Mouse (Mus musculus) cerebellum, postnatal 14 days (tissue): Measurements from ENCODE around the gene Sgpp2.

Source experiments
- DNase-seq, 2 experiments: peaks; one replicate each; pipeline ENCODE4 v3.0.0; 2021; ENCODE audit warnings: mixed read lengths in 2 of 2

Sgpp2 gene

DNA sequence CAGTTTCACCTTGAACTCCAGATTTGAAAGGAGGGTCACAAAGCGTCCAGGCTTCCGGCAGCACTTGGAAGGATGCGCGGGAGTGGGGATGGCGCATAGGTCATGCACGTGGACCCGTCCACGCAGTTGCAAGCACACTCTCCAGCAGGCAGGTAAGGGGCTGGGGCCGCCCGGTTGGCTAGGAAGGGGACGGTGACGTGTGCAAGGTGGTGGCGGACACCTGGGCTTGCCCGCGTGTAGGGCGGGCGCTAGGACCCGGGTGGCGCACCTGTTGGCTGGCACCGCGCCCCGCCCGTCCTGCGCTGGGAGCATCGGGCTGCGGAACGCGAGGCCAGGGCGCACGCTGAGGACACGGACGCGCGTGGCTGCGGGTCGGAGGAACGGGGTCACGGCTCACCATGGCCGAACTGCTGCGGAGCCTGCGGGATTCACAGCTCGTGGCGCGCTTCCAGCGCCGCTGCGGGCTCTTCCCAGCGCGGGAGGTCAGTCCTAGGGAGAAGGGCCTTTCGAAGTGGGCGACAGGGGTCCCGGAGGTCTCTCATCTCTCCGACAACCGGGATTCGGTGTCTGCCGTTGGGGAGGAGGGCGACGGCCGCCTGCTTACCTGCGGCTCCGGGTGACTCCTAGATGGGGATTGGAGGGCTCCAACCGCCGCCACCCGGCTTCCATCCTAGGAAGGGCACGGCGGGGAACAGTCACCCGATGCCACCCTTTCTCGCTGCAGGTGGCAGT, at the start of gene Sgpp2:
Gene Sgpp2 (plus strand): TSS at position 325 of the 732 bp plus-strand sequence.
- peak; percentile 94 to 95 for DNase-seq

DNA sequence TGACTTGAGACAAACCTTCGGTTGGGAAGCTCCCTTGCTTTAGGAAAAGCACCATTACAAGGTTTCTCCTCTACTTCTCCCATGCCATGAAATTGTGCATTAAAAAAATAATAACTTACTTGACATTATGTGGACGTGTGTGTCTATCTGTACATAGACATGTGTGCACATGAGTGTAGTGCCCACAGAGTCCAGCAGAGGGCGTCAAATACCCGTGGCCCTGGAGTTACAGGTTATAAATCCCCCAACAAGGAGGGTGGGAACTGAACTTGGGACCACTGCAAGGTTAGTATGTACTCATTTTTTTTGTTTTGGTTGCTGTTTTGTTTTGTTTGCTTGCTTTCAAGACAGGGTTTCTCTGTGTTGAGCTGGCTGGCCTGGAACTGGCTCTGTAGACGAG, 42.6 kb upstream of the Sgpp2 start:
- DNase-seq: peak in 1 of 2 experiments; percentile 15

DNA sequence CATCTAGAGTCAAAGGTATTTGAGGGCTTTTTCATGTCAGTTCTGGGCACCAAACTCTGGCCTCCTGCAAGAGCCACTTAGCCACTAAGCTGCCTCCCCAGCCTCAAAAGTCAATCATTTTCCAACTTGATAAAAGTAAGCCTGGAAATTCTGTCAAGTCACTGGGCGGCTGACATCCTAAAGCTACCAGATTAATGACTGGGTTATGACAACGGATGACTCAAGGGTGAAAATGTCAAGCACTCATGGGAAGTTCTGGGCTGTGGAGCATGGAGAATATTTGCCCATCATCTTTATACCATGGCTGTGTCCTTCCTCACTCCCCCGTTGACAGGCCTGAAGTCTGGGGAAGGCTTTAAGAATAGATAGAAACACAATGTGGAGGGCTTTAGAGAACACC, 37.2 kb upstream of the Sgpp2 start:
- DNase-seq: no peak

DNA sequence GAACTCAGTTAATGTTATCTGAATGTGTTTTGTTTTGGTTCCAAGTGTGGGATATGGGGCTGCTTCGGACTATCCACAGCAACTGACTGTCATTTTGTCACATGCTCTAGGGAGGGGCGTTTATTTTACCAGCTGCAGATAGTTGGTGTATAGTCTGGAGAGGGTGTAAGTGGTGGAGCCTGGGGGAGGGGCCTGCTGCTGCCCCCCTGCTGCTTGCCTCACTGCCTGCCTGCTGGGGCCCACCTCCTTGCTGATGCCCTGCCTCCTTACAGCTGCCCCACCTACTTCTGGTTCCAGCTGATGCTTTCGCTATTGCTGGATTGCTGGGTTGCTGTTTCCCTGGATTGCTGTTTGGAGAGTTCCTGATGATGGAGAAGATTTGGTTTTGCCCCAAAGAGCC, 31.0 kb upstream of the Sgpp2 start:
- DNase-seq: no peak

DNA sequence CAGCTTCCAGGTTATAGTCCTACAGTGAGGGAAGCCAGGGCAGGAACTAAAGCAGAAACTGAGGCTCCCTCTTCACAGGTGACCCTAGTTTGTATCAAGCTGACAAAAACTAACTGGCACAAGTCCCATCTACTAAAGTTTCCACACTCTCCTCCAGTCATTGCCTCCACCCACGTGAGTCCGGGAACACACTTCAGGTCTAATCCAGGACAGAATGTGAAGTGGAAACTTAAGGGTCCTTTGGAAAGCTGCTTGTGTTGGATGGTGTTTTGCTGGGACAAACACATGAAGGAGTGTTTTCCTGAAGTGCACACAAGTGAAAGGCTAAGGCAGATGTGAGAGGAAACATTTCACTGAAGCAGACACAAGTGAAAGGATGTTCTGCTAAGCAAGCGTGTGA, 17.7 kb upstream of the Sgpp2 start:
- no peak for DNase-seq

DNA sequence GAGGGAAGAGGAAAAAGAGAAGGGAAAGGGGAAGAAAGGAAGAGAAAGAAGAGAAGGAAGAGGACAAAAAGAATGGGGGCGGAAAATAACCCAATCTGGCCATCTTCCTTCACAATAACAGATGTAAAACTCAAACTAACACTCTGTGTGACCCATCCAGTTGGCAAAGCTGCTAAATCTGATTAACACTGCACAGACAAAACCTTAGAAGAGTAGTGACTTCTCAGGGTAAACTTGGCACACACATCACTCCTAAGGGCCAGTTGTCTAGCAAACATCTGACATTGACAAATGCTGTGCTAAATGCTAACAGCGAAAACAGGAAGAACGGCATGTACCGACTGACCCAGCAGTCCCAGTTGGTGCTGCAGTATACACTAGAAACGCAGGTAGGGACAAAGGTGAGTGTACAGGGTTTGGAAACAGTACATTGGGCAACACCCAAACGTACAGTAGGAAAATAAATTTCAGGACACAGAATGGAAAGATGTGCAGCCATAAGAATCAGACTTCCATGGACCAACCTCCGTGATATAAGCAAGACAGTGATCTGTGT, 10.4 kb upstream of the Sgpp2 start:
- DNase-seq: no peak

DNA sequence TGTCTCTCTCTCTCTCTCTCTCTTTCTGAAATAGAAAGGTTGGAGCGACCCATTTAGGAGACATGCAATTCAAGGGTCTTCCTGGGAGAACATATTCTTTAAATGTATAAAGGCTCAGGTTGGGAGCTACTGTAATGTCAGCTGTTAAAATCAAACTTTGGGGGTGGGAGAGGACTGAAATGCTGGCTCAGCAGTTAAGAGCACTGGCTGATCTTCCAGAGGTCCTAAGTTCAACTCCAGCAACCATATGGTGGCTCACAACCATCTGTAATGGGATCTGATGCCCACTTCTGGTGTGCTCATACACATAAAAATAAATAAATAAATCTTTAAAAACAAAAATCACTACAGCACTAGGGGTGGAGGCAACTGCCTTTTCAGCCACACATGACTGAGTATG, 1.5 kb upstream of the Sgpp2 start:
- DNase-seq: no peak

DNA sequence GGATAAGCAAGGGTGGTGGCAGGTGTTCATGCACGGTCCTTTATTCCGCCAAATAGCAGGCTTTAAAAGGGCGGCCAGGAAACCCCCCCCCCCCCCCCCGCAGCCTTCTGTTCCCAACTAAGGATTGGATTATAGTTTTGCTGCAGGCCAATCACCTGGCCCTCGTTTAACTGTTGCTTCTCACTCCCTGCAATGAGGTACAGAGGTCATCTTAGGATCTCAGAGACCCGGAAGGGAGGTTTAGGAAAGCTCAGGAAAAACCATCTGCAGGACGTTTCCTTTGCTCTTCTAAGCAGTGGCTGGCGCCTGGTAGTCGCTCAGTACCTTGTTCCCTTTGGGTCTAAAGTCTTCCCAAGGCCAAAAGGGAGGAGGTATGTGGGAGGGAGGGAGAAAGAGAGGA, 865 bp upstream of the Sgpp2 start:
- peak; percentile 10 to 30 for DNase-seq

DNA sequence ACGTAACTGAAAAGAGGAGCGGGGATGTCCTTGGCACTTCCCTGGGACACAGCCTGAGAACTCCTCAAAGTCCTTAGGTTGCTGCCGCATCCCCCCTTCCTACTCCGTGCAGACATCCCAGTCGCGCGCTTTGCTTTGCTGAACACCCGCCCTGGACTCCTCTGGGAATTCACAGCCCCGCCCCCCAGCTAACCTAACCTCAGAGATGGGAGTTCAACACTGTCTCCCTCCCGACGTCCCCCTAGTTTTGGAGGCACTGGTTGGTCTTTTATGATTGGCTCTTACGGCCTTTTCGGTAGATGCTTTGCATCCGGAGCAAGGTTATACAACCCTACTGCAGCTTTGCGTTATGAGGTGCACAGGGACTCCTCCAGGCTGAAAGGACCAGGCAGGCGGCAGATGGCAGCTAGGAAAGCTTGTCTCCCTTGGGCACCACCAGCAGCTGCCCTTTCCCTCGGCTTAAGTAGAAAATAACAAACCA, 756 bp downstream of the Sgpp2 start:
- peak; percentile 82 to 84 for DNase-seq

DNA sequence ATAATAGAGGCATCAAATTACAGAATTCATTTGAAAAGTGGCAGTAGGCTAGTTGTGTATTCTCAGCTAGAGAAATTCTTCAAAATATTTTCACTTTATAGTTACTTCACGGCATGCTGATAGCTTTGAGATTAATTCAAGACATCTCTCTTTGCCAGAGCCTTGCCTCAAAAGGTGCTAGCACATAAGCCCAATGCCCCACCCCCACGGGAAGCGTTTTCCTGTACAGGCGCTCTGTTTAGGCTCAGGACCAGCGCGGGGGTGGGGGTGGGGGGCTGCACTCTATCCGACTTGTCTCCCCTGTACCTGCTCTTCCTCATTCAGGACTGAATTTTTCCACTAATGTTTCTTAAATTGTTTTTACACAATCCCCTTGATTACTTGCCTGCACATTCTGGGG, 1.3 kb downstream of the Sgpp2 start:
- DNase-seq: peak; percentile 70 to 76

DNA sequence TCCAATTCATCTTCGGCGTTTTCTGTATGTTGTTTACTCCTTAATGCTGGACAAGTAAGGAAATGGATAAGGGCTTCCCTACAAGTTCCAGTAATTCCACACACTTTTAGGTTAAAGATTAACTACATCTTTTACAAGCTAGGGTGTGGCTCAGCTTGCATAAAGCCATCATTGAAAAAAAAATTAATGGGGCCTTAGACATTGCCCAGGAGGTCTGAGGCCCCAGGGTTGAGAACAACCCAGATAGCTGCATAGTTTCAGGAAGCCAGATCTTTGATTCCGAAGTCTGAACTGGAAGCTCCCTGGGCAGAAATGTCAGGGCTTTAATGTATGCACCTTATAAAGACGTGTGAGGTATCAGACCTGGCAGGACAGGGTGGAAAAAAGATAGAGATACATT, 2.8 kb downstream of the Sgpp2 start:
- no peak for DNase-seq

DNA sequence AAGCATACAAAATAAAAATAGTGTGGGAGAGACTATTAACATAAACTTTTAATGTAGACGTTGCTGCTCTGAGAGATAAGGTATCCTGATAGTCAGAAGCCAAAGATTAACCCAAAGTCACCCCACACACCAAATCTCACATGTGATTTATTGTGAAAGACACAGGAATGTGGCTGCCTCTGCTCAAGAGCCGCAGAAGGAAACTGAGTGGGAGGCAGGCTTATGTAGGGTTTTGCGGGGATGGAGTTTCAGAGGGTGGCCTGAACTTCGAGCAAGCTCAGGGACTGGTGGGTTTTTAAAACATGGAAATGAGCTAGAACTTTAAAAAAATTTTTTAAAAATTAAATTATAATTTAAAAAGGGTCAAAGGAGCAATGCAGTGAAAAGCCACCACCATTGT, 3.8 kb downstream of the Sgpp2 start:
- DNase-seq: no peak

DNA sequence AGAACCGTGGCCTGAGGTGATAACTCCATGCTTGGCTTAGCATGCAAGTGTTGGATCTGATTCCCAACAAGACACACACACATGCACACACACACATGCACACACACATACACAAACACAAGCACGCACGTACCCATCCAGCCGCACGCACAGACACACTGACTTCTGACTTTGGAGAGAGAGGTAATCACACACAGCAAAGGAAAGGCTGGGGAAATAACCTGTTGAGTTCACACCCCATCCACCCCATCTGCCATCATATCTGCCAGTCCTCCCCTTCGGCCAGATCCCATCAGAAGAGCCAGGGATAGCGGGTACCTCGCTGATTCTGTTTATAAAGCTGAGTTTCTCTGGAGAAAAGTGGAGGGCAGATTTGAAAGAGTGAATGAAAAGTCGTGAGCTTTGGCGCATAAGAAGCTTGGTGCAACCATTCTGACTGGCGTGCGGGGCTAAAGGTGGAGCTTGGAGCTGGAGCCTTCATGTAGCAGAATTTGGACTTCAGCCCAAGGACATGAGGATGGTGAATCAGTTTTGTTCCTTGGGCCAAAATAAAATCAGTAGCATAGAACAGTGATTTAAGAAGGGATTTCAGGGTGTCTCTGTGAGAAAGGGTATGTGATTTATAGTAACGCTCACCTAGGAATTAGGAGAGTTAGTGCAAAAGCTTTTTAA, 8.1 kb downstream of the Sgpp2 start:
- DNase-seq: peak; percentile 22 to 29

DNA sequence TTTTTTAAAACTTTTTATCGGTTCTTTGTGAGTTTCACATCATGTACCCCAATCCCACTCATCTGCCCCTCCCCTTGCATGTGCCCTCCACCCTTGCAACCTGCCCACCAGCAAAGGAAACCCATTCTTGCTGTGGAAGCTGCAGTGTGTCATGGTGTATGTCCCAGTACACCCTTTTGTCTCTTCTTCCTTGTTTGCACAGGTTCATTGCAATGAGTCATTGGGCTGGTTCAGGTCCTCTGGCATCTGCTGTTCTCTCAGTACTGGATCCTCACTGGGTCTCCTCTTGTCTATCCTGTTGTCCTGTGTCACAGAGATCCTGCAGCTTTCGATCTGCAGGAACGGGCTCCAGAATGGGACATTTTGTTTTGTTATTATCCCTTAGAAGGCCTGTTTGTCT, 10.1 kb downstream of the Sgpp2 start:
- DNase-seq: no peak

DNA sequence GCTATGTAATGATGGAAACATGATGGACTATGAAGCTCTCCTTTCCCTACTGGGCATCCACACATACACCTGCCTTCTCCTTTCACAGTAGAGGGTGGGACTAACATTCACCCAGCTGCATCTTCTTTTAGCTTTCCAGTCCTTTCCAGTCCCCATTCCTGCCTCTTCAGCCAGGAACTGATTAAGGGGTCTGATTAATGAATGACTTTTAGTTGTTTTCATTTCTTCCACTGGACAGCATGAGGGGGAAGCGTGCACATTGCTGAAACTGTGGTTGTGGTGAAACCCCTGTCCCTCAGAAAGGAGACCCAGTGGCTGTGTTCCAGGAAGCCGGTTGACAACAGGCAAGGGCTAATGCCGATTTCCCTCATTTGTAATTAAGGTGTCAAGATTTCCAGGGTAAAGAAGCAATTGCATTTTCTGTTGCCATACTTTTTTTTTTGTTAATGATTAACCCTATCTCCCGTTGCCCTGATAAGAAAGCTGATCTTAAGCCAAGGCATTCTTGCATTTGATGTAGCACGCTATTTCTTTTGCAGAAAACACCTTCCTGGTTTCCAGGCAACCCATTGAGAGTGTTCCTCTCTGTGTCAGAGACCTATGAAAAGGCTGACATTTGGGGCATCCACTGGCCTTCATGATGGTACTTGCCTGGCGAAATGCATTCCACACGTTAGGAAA, 12.1 kb downstream of the Sgpp2 start:
- DNase-seq: no peak

DNA sequence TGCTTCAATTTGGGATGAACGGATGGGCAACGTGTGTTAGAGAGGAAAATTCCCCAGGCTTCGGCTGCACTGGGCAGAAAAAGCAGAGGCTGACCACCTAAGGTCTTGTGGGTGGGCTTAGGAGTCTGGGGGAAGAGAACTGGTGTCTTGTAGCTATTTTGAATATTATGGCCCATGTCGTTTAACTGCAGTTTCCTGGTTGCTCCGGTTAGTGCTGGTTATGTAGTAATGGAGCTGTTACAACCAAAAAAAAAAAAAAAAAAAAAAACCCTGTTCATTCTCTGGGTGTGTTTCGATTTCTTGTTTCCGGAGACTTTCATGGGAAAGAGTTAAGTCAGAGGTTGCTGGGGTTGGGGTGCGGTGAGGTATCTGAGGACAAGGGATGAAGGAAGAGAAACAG, 12.7 kb downstream of the Sgpp2 start:
- no peak for DNase-seq

DNA sequence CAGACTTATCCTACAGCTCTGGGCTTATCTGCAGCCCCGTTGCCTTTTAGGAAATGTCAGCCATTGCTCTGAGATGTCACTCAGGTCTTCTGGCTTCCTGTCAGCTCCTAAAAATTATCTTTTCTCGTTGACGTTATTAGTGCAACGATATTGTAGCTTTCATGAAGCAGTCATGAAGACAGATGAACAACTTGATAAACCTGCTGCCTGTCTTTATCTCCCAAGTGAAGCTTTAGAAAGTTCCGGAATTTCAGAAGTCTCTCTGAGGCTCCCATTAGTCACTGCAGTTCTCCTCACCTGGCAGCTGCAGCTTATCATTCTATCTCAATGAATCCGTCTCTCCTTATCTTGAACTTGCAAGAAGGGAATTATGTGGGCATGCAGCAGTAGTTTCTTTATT, 13.9 kb downstream of the Sgpp2 start:
- DNase-seq: no peak

DNA sequence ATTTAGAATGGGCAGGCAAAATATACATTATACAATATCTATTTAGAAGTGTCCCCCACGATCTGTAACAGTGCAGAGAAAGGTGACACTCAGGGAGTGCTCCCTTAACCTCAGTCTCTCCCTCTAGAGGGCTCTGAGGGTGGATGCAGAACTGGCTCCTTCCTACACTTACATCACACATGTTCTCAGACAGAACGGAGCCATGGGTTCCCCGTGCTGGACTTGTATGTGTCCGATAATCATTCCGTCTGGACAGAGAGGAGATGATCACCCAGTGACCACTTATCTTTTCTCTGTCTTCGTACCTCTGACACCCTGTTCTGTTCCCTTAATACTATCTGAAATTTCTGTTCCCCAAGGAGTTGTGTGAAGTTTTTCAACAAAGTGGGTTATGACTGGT, 15.7 kb downstream of the Sgpp2 start:
- DNase-seq: no peak

DNA sequence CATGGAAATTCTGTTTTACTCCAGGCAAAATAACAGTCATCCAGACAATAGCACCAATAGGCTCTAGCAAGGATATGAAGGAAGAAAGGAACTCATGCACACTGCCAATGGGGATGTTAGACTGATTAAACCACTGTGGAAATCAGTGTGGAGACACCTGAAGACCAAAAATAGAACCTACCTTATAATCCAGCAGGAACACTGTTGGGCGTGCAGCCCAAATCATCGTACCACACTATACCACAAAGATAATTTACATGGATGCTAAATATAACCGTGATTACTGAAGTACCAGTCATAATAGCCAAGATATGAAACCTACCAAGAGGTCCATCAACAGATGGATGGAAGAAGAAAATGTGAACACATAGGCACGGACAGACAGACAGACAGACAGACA, 18.5 kb downstream of the Sgpp2 start:
- DNase-seq: no peak

DNA sequence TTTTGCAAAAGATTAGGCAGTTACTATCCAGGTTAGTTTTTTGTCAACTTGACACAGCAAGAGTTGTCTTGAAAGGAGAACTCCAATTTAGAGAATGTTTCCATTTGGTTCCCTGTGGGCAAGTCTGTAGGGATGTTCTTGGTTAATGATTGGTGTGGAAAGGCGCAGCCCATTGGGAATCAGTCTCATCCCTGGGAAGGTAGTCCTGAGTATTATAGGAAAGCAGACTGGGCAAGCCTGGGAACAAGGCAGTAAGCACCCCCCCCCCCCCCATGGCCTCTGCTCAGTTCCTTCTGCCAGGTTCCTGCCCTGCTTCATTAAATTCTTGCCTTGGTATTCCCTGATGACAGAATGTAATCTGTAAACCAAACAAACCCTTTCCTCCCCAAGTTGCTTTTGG, 19.7 kb downstream of the Sgpp2 start:
- DNase-seq: no peak

DNA sequence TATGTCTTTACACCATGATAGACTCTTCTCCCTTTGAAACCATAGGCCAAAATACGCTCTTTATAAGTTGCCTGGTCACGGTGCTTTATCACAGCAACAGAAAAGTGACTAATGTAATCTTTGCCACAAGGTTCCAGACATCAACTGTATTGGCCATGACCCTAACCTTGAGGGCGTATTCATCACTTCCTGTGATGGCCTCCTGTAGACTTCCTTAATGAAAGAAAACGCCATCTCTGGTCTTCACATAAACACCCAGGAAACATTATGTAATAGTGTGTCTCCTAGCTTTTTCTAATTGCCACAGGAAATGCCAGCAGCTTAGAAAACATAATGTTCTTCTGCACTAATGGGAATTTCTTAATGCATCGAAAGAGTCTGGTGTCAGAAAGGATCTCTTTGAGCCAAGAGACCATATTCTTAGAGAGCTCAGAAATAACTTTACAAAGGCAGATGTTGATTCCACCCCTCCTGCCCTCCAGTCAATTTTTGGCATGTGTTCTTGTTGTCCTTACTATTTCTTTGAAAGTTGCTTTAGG, 20.5 kb downstream of the Sgpp2 start:
- no peak for DNase-seq

DNA sequence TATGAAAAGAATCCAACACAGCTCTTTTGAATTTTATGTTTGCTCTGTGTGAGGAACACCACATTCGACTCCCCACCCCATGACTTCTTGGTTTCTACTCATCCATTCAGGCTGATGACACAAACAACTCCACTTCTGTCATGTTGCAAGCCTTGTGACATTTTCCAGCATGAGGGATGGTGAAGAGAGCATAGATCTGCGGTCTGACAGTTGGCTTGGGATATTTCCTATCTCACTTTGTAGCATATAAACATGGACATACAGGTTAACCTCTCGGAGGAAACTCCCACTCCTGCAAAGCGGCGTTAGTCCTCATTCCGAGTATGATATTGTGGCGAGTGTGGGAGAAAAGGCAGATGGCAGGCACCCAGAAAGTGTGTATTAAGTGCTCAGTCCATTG, 27.6 kb downstream of the Sgpp2 start:
- no peak for DNase-seq

DNA sequence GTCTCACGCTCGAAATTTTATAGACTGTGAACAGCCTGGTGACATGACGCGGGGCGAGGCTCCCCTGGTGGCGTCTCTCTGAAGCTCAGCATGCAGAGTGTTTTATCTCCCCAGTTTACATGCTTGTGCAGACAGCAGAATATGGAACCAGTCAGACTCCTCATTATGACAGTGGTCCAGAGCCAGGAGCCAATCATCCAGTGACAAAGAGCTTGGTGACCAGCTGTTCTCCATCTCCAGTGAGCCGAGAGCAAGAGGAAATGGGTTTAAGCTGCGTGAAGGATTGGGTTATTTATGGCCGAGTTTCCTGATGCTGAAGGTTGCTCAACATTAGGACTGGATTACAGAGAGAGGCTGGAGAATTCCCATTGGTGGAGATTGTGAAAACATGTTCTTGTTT, 28.1 kb downstream of the Sgpp2 start:
- DNase-seq: peak; percentile 38 to 49
